Comparison of ENCODE assay signal across 8 mouse cellular contexts in genomic region chr5:12562204-12562603, GRCm38 (mm10).
DNase-seq lines count a peak whose midpoint lies in the region; ATAC-seq and TF ChIP-seq lines count a peak whose summit lies in the region.

No protein-coding gene starts in this region.

- no peak for TF ChIP-seq EP300 in liver, embryonic 14.5 days (IDR thresholded peaks at IDR 0.05; ENCODE audit: low read depth)

- WGBS in kidney, postnatal 0 days, result 40% methylated on average over 5 of the region's 5 CpGs
- 30% methylated on average over 5 of the region's 5 CpGs for WGBS in liver, embryonic 14.5 days (ENCODE audit: insufficient replicate concordance)
- 40% methylated on average over 5 of the region's 5 CpGs for WGBS in neural tube, embryonic 15.5 days

- no peak; the same call in 1 of the 2 replicates for ATAC-seq in kidney, postnatal 0 days (replicated peaks; ENCODE audit: low FRiP score, low read depth)
- no peak for ATAC-seq in liver, embryonic 14.5 days (ENCODE audit: insufficient read depth)
- ATAC-seq in neural tube, embryonic 15.5 days (ENCODE audit: low FRiP score), result peak; percentile 65; the same call in 1 of the 2 replicates

- DNase-seq in A20 (ENCODE audit: low read depth, low spot score), result peak; percentile 73
- peak; percentile 86 for DNase-seq in NIH3T3 (ENCODE audit: low read depth)
- DNase-seq in cerebellum, postnatal 14 days, result peak; percentile 79
- DNase-seq in gastrocnemius, postnatal 14 days, result peak; percentile 14
- DNase-seq in kidney, postnatal 0 days (ENCODE audit: low spot score), result peak; percentile 86
- peak; percentile 6 to 26 (median 9) for DNase-seq in liver, embryonic 14.5 days (ENCODE audit: low read depth in 3 of 3, low spot score in 3 of 3)
- DNase-seq in spleen, postnatal 4 days (ENCODE audit: low spot score in 2 of 2), result no peak

- peak; percentile 93 for TF ChIP-seq CTCF in kidney, postnatal 0 days (IDR thresholded peaks at IDR 0.05; ENCODE audit: low read depth)
- TF ChIP-seq CTCF in liver, embryonic 14.5 days (IDR thresholded peaks at IDR 0.05; ENCODE audit: low read depth), result peak; percentile 63

- H3K27ac ChIP-seq in kidney, postnatal 0 days, result no peak overlapping the region
- H3K27ac ChIP-seq in liver, embryonic 14.5 days, result no peak overlapping the region
- H3K27ac ChIP-seq in neural tube, embryonic 15.5 days (replicated peaks), result no peak overlapping the region

- intact Hi-C loops in gastrocnemius, postnatal 14 days (cut with DNase I; ENCODE audit: low total_unique reads), result loop anchor here (5.0 kb wide), 1 partner anchor 1070 kb away; no protein-coding TSS in a partner anchor

- no peak overlapping the region for H3K4me3 ChIP-seq in kidney, postnatal 0 days (replicated peaks; ENCODE audit: low read depth, low read length)
- H3K4me3 ChIP-seq in liver, embryonic 14.5 days (ENCODE audit: insufficient read depth in 1 of 2, low read depth in 2 of 2, low read length in 2 of 2), result no peak overlapping the region
- H3K4me3 ChIP-seq in neural tube, embryonic 15.5 days (replicated peaks), result no peak overlapping the region

- no peaks in the 10 kb centered on the region for H3K36me3 ChIP-seq in kidney, postnatal 0 days (ENCODE audit: insufficient read depth, low read length)
- no peaks in the 10 kb centered on the region for H3K36me3 ChIP-seq in liver, embryonic 14.5 days (replicated peaks; ENCODE audit: control insufficient read depth, insufficient read depth, low read depth)
- H3K36me3 ChIP-seq in neural tube, embryonic 15.5 days, result no peaks in the 10 kb centered on the region

- H3K9me3 ChIP-seq in kidney, postnatal 0 days (replicated peaks; ENCODE audit: low read length), result no peaks in the 10 kb centered on the region
- H3K9me3 ChIP-seq in liver, embryonic 14.5 days (ENCODE audit: control insufficient read depth, low read length), result no peaks in the 10 kb centered on the region
- H3K9me3 ChIP-seq in neural tube, embryonic 15.5 days (replicated peaks), result no peaks in the 10 kb centered on the region

- H3K4me2 ChIP-seq in kidney, postnatal 0 days (ENCODE audit: low read length), result no peak overlapping the region
- H3K4me2 ChIP-seq in liver, embryonic 14.5 days (ENCODE audit: low read depth), result no peak overlapping the region
- H3K4me2 ChIP-seq in neural tube, embryonic 15.5 days, result no peak overlapping the region

- no peaks in the 10 kb centered on the region for H3K27me3 ChIP-seq in kidney, postnatal 0 days (ENCODE audit: insufficient read depth, low read length)
- H3K27me3 ChIP-seq in liver, embryonic 14.5 days (ENCODE audit: control insufficient read depth, insufficient read depth, low read length), result no peaks in the 10 kb centered on the region
- H3K27me3 ChIP-seq in neural tube, embryonic 15.5 days (replicated peaks), result no peaks in the 10 kb centered on the region

- no peaks in the 10 kb centered on the region for H3K4me1 ChIP-seq in kidney, postnatal 0 days (replicated peaks; ENCODE audit: insufficient read depth, low read length)
- no peaks in the 10 kb centered on the region for H3K4me1 ChIP-seq in liver, embryonic 14.5 days (replicated peaks; ENCODE audit: control insufficient read depth in 2 of 2, insufficient read depth in 2 of 2, low read length in 1 of 2)
- no peaks in the 10 kb centered on the region for H3K4me1 ChIP-seq in neural tube, embryonic 15.5 days

- no peak overlapping the region for H3K9ac ChIP-seq in kidney, postnatal 0 days (ENCODE audit: low read depth, low read length)
- H3K9ac ChIP-seq in liver, embryonic 14.5 days (replicated peaks), result no peak overlapping the region
- H3K9ac ChIP-seq in neural tube, embryonic 15.5 days (replicated peaks), result no peak overlapping the region

Comparison
In these comparisons a context has a peak if more than half of its experiments do, and no peak if none do; other contexts are left out.
1. DNase-seq: peak in A20 (single experiment), NIH3T3 (single experiment), cerebellum, postnatal 14 days (2 of 2), gastrocnemius, postnatal 14 days (single experiment), kidney, postnatal 0 days (single experiment) and liver, embryonic 14.5 days (3 of 3); none in spleen, postnatal 4 days (0 of 2).